Comparison of ENCODE assay signal across 8 mouse cellular contexts in the genomic region with DNA sequence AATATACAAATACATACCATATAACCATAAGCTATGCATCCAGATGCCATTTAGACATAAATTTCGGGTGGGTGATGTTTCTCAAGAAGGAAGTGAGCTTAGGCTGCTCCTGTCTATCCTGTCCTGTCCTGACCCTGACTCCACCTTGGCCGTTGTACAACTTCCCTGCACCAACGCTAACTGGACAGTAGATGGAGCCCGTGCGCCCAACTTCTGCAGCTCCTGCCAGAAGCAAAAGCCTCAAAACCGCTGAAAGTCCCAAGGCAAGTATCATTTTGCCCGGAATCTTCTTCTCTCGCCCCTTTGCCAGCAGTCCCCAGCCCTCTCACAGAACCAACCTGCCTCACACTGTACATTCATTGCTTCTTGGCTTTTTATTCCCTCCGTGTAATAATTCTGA. TPM values are rescaled to one million over a fixed set of nuclear protein-coding genes. Genes with fewer than 3 reads are reported as not detected.
A peak's percentile ranks its signal among the peaks of the same experiment; 100 is the strongest.
DNase-seq lines count a peak whose midpoint lies in the region; ATAC-seq and TF ChIP-seq lines count a peak whose summit lies in the region.

No protein-coding gene starts in this region.

- WGBS in limb, embryonic 13.5 days = 1% methylated on average over 9 of the region's 9 CpGs
- WGBS in midbrain, embryonic 15.5 days = under 1% methylated on average over 9 of the region's 9 CpGs
- WGBS in spleen, adult 2 months = 2% methylated on average over 9 of the region's 9 CpGs

- peak; percentile 82; the same call in 1 of the 2 replicates for TF ChIP-seq CTCF in spleen, adult 2 months (IDR thresholded peaks at IDR 0.05; ENCODE audit: extremely low read depth, insufficient read depth, insufficient read length, insufficient replicate concordance)

- no peak overlapping the region for H3K9ac ChIP-seq in limb, embryonic 13.5 days
- no peak overlapping the region for H3K9ac ChIP-seq in midbrain, embryonic 15.5 days

- H3K4me3 ChIP-seq in limb, embryonic 13.5 days = peak overlapping the region; percentile 39
- H3K4me3 ChIP-seq in midbrain, embryonic 15.5 days = peak overlapping the region; percentile 31
- H3K4me3 ChIP-seq in spleen, adult 2 months (ENCODE audit: extremely low read depth, insufficient read depth, insufficient read length) = no peak overlapping the region

- peaks cover 13% of the 10 kb centered on the region for H3K4me1 ChIP-seq in limb, embryonic 13.5 days
- peaks cover 10% of the 10 kb centered on the region for H3K4me1 ChIP-seq in midbrain, embryonic 15.5 days
- H3K4me1 ChIP-seq in spleen, adult 2 months (ENCODE audit: control insufficient read depth, insufficient read depth, insufficient read length) = no peaks in the 10 kb centered on the region

- no peak overlapping the region for H3K27ac ChIP-seq in limb, embryonic 13.5 days
- no peak overlapping the region for H3K27ac ChIP-seq in midbrain, embryonic 15.5 days
- H3K27ac ChIP-seq in spleen, adult 2 months (ENCODE audit: insufficient read depth, low read length) = no peak overlapping the region

- peaks cover 8% of the 10 kb centered on the region; the same call in 1 of the 2 replicates for H3K27me3 ChIP-seq in limb, embryonic 13.5 days
- no peaks in the 10 kb centered on the region for H3K27me3 ChIP-seq in midbrain, embryonic 15.5 days (replicated peaks)
- H3K27me3 ChIP-seq in spleen, adult 2 months (ENCODE audit: control insufficient read depth, insufficient read depth, low read length) = no peaks in the 10 kb centered on the region

- TF ChIP-seq POLR2A in spleen, adult 2 months (IDR thresholded peaks at IDR 0.05; ENCODE audit: low read depth, low read length) = no peak

- DNase-seq in urinary bladder, postnatal 14 days (ENCODE audit: low spot score) = peak; percentile 69
- DNase-seq in urinary bladder, postnatal 10 days (ENCODE audit: low spot score) = no peak
- peak; percentile 90 for DNase-seq in embryo, embryonic 10.5 days (ENCODE audit: low spot score)
- peak; percentile 29 to 62 for DNase-seq in gastrocnemius, postnatal 4 days (ENCODE audit: low spot score in 2 of 2)
- peak; percentile 69 for DNase-seq in kidney, adult 18-20 months
- DNase-seq in spleen, adult 2 months (ENCODE audit: low read depth in 1 of 2, low spot score in 2 of 2) = peak; percentile 27 to 54

- H3K9me3 ChIP-seq in limb, embryonic 13.5 days = no peaks in the 10 kb centered on the region
- no peaks in the 10 kb centered on the region for H3K9me3 ChIP-seq in midbrain, embryonic 15.5 days

- 0 out of 2 replicates have a peak, but pooled peaks have one; percentile 19 for ATAC-seq in limb, embryonic 13.5 days (ENCODE audit: low FRiP score, low read depth)
- peak; percentile 56; the same call in 1 of the 2 replicates for ATAC-seq in midbrain, embryonic 15.5 days (replicated peaks)

- H3K36me3 ChIP-seq in limb, embryonic 13.5 days = no peaks in the 10 kb centered on the region
- no peaks in the 10 kb centered on the region for H3K36me3 ChIP-seq in midbrain, embryonic 15.5 days (replicated peaks)
- no peaks in the 10 kb centered on the region for H3K36me3 ChIP-seq in spleen, adult 2 months (ENCODE audit: control insufficient read depth, insufficient read depth, low read length)

- H3K4me2 ChIP-seq in limb, embryonic 13.5 days (replicated peaks) = peak overlapping the region; percentile 62
- peak overlapping the region; percentile 50 for H3K4me2 ChIP-seq in midbrain, embryonic 15.5 days

RNA-seq across cellular contexts. Expression of gene Svs1, which starts 21.3 kb away (rescaled TPM):
- not detected for total RNA-seq in gastrocnemius, postnatal 4 days (2021)
- not detected in 2 replicates for polyA plus RNA-seq in limb, embryonic 13.5 days (2015; fragmentation: Nextera tagmentation; extraction: Ambion mirVana)
- polyA plus RNA-seq in midbrain, embryonic 15.5 days (2015; fragmentation: Nextera tagmentation; extraction: Ambion mirVana) = not detected in 2 replicates
- polyA plus RNA-seq in spleen, adult 2 months (2012; rRNA removed) = not detected in 2 replicates

RNA-seq across cellular contexts. Expression of gene Gpnmb, which starts 28.4 kb away (rescaled TPM):
- 1 to 10 TPM; 1.2 to 1.3 TPM for total RNA-seq in gastrocnemius, postnatal 4 days (2021)
- polyA plus RNA-seq in limb, embryonic 13.5 days (2015; fragmentation: Nextera tagmentation; extraction: Ambion mirVana) = 0.98 and 1.8 TPM in 2 replicates
- polyA plus RNA-seq in midbrain, embryonic 15.5 days (2015; fragmentation: Nextera tagmentation; extraction: Ambion mirVana) = 0.36 and 0.74 TPM in 2 replicates
- polyA plus RNA-seq in spleen, adult 2 months (2012; rRNA removed) = 1.3 and 3.8 TPM in 2 replicates

RNA-seq across cellular contexts. Expression of gene Doxl2, which starts 33.2 kb away (rescaled TPM):
- total RNA-seq in gastrocnemius, postnatal 4 days (2021) = not detected
- polyA plus RNA-seq in limb, embryonic 13.5 days (2015; fragmentation: Nextera tagmentation; extraction: Ambion mirVana) = not detected in 2 replicates
- polyA plus RNA-seq in midbrain, embryonic 15.5 days (2015; fragmentation: Nextera tagmentation; extraction: Ambion mirVana) = not detected in 2 replicates
- polyA plus RNA-seq in spleen, adult 2 months (2012; rRNA removed) = 0.02 TPM in 1 of 2 replicates, not detected in the other
